In genomic region chr1:45794969-45795908, GRCm38 (mm10) we compare ENCODE assay signal across 8 mouse cellular contexts. TPM values are rescaled to one million over a fixed set of nuclear protein-coding genes. Genes with fewer than 3 reads are reported as not detected.
DNase-seq lines count a peak whose midpoint lies in the region; ATAC-seq lines count a peak whose summit lies in the region.

Gene Wdr75, plus strand, starts transcription at chr1:45795166.

- H3K4me1 ChIP-seq in forebrain, embryonic 14.5 days (ENCODE audit: control insufficient read depth, insufficient read depth, low read length), result peaks cover 5% of the 10 kb centered on the region
- peaks cover 16% of the 10 kb centered on the region for H3K4me1 ChIP-seq in neural tube, embryonic 15.5 days

- H3K4me2 ChIP-seq in forebrain, embryonic 14.5 days (ENCODE audit: low read length), result peak within 1 kb of the TSS; percentile 74
- H3K4me2 ChIP-seq in neural tube, embryonic 15.5 days, result peak within 1 kb of the TSS; percentile 81

- H3K9ac ChIP-seq in forebrain, embryonic 14.5 days (ENCODE audit: low read length), result peak within 1 kb of the TSS; percentile 89
- H3K9ac ChIP-seq in neural tube, embryonic 15.5 days (replicated peaks), result peak within 1 kb of the TSS; percentile 92

- intact Hi-C loops in heart, postnatal 14 days (cut with DNase I), result no loop called here

- DNase-seq in ES-CJ7 (ENCODE audit: low read depth, low spot score), result peak; percentile 96
- DNase-seq in cerebellum, adult 11 months, result peak; percentile 92
- DNase-seq in forebrain, embryonic 14.5 days (ENCODE audit: low spot score), result peak; percentile 97
- DNase-seq in heart, postnatal 14 days, result peak; percentile 95 to 97
- DNase-seq in layer of hippocampus, adult 11-12 months (ENCODE audit: low spot score), result peak; percentile 95
- DNase-seq in lung, adult 18-20 months, result peak; percentile 95
- DNase-seq in testis, postnatal 14 days (ENCODE audit: low spot score), result peak; percentile 94

- peak; percentile 99 for ATAC-seq in forebrain, embryonic 14.5 days
- peak; percentile 99 for ATAC-seq in neural tube, embryonic 15.5 days (ENCODE audit: low FRiP score)

- peaks cover 4% of the 10 kb centered on the region for H3K36me3 ChIP-seq in forebrain, embryonic 14.5 days (ENCODE audit: control insufficient read depth, insufficient read depth, low read length)
- H3K36me3 ChIP-seq in neural tube, embryonic 15.5 days, result peaks cover 12% of the 10 kb centered on the region

- H3K27me3 ChIP-seq in forebrain, embryonic 14.5 days (replicated peaks; ENCODE audit: control insufficient read depth, insufficient read depth, low read length), result no peaks in the 10 kb centered on the region
- H3K27me3 ChIP-seq in neural tube, embryonic 15.5 days (replicated peaks), result no peaks in the 10 kb centered on the region

- H3K27ac ChIP-seq in forebrain, embryonic 14.5 days (ENCODE audit: low read depth, low read length), result peak within 1 kb of the TSS; percentile 88
- peak within 1 kb of the TSS; percentile 98 for H3K27ac ChIP-seq in neural tube, embryonic 15.5 days (replicated peaks)

- H3K9me3 ChIP-seq in forebrain, embryonic 14.5 days (replicated peaks; ENCODE audit: control insufficient read depth, low read length), result no peaks in the 10 kb centered on the region
- no peaks in the 10 kb centered on the region for H3K9me3 ChIP-seq in neural tube, embryonic 15.5 days (replicated peaks)

- peak within 1 kb of the TSS; percentile 86 for H3K4me3 ChIP-seq in forebrain, embryonic 14.5 days (ENCODE audit: low read depth, low read length)
- peak within 1 kb of the TSS; percentile 99 for H3K4me3 ChIP-seq in neural tube, embryonic 15.5 days (replicated peaks)

- WGBS in forebrain, embryonic 14.5 days, result under 1% methylated on average over 70 of the region's 70 CpGs
- WGBS in neural tube, embryonic 15.5 days, result under 1% methylated on average over 70 of the region's 70 CpGs

RNA-seq across cellular contexts. Expression of gene Wdr75, which starts in this region (rescaled TPM):
- polyA plus RNA-seq in forebrain, embryonic 14.5 days (2014; fragmentation: Nextera tagmentation; extraction: Ambion mirVana), result 61.4 and 66.9 TPM in 2 replicates
- total RNA-seq in heart, postnatal 14 days (2021), result 10 to 100 TPM; 15.0 to 20.8 TPM
- 55.8 and 58.6 TPM in 2 replicates for polyA plus RNA-seq in neural tube, embryonic 15.5 days (2015; fragmentation: Nextera tagmentation; extraction: Ambion mirVana)

Comparison
In these comparisons a context has a peak if more than half of its experiments do, and no peak if none do; other contexts are left out.
1. Peak in every context shown above with its lines: DNase-seq, ATAC-seq, H3K4me3 ChIP-seq and H3K27ac ChIP-seq.